ENCODE assay signal across 26 mouse cellular contexts in the genomic region with DNA sequence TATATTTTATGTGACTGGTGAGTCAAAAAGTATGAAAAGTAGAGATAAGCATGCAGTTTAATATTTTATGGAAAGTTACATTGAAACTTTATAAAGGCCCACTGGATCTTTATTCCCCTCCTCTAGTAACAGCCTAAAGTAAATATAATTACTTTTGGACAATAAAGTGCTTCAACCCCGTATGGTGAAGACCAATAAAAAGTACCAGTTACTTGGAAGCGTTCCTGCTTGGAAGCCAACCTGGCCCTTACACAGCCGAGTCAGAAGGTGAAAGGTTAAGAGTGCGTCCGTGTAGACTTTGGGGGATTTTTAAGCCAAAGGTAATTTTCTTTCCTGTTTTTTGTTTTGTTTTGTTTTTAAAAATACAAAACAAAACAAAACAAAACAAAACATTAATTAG.
"Had no signal": no experiment of that assay in that cellular context is flagged by ENCODE, and none has a peak within 500 bp of the region (broad histone marks: within the 10 kb centered on the region; RNA-seq: fewer than 3 reads in every experiment).

No protein-coding gene starts in this region.

- H3K4me3 ChIP-seq: gastrocnemius, adult 2 months; heart, adult 2 months; heart, embryonic 13.5 days; heart, embryonic 15.5 days; hindbrain, embryonic 10.5 days; hindbrain, embryonic 12.5 days; intestine, embryonic 15.5 days; kidney, embryonic 15.5 days; layer of hippocampus, adult 2 months; left cerebral cortex, adult 2 months; limb, embryonic 15.5 days; liver, embryonic 12.5 days had no signal

- H3K4me1 ChIP-seq: heart, embryonic 15.5 days; intestine, embryonic 15.5 days; kidney, embryonic 15.5 days; liver, embryonic 12.5 days had no signal

- H3K9me3 ChIP-seq: heart, embryonic 13.5 days; heart, embryonic 15.5 days; hindbrain, embryonic 10.5 days; hindbrain, embryonic 12.5 days; intestine, embryonic 15.5 days; kidney, embryonic 15.5 days; limb, embryonic 15.5 days; liver, embryonic 12.5 days had no signal

- DNase-seq: gastrocnemius, adult 2 months; gastrocnemius, postnatal 10 days; gastrocnemius, postnatal 25 days; heart, adult 2 months; heart, postnatal 4 days; kidney, adult 11 months; kidney, adult 2 months; kidney, adult 9 months; kidney, postnatal 14 days; kidney, postnatal 36 days had no signal

- H3K27ac ChIP-seq: gastrocnemius, adult 2 months; heart, adult 2 months; heart, embryonic 13.5 days; heart, embryonic 15.5 days; hindbrain, embryonic 10.5 days; hindbrain, embryonic 12.5 days; hindbrain, embryonic 14.5 days; intestine, embryonic 15.5 days; kidney, embryonic 15.5 days; kidney, postnatal 0 days; layer of hippocampus, adult 2 months; left cerebral cortex, adult 2 months; limb, embryonic 15.5 days; liver, embryonic 12.5 days; liver, embryonic 14.5 days had no signal

- H3K36me3 ChIP-seq: heart, embryonic 13.5 days; heart, embryonic 15.5 days; hindbrain, embryonic 10.5 days; hindbrain, embryonic 12.5 days; intestine, embryonic 15.5 days; kidney, embryonic 15.5 days; limb, embryonic 15.5 days; liver, embryonic 12.5 days had no signal

- ATAC-seq: hindbrain, embryonic 16.5 days; inflammation-experienced regulatory T-cells, adult 6 months; intestine, embryonic 15.5 days; liver, embryonic 12.5 days had no signal

- H3K27me3 ChIP-seq: heart, embryonic 13.5 days; heart, embryonic 15.5 days; hindbrain, embryonic 12.5 days; intestine, embryonic 15.5 days; kidney, embryonic 15.5 days; limb, embryonic 15.5 days; liver, embryonic 12.5 days had no signal

- H3K9ac ChIP-seq: heart, embryonic 13.5 days; heart, embryonic 15.5 days; hindbrain, embryonic 12.5 days; hindbrain, embryonic 14.5 days; intestine, embryonic 15.5 days; kidney, embryonic 15.5 days; limb, embryonic 15.5 days; liver, embryonic 12.5 days; liver, embryonic 14.5 days had no signal

- H3K4me2 ChIP-seq: heart, embryonic 11.5 days; heart, embryonic 13.5 days; heart, embryonic 15.5 days; hindbrain, embryonic 12.5 days; hindbrain, embryonic 14.5 days; intestine, embryonic 15.5 days; kidney, embryonic 15.5 days; limb, embryonic 15.5 days; liver, embryonic 12.5 days had no signal
